In genomic region chr9:119445737-119446136, GRCm38 (mm10) we compare ENCODE assay signal across 9 mouse cellular contexts. TPM values are rescaled to one million over a fixed set of nuclear protein-coding genes. Genes with fewer than 3 reads are reported as not detected.
DNase-seq lines count a peak whose midpoint lies in the region; ATAC-seq and TF ChIP-seq lines count a peak whose summit lies in the region.
"Had no signal": no experiment of that assay in that cellular context is flagged by ENCODE, and none has a peak within 500 bp of the region (broad histone marks: within the 10 kb centered on the region; RNA-seq: fewer than 3 reads in every experiment).

No protein-coding gene starts in this region.

- H3K36me3 ChIP-seq in heart, embryonic 10.5 days, result peaks cover 43% of the 10 kb centered on the region
- H3K36me3 ChIP-seq in ES-E14 (ENCODE audit: control insufficient read depth, insufficient read depth, low read length, poor library complexity, severe bottlenecking), result peaks cover 22% of the 10 kb centered on the region

- DNase-seq in heart, embryonic 10.5 days (ENCODE audit: low spot score), result no peak
- DNase-seq in heart, adult 9 months (ENCODE audit: low spot score in 2 of 2), result no peak
- no peak for DNase-seq in ES-E14 (ENCODE audit: low read depth, low spot score)
- DNase-seq in frontal cortex, postnatal 25 days (ENCODE audit: low spot score in 2 of 2), result no peak
- DNase-seq in testis, postnatal 14 days (ENCODE audit: low spot score), result no peak
- no peak for DNase-seq in yolk sac, embryonic 10.5 days (ENCODE audit: low spot score)

- H3K27me3 ChIP-seq in heart, embryonic 10.5 days (ENCODE audit: insufficient read depth, poor library complexity, severe bottlenecking), result no peaks in the 10 kb centered on the region
- H3K27me3 ChIP-seq: Patski had no signal

- H3K4me3 ChIP-seq in heart, embryonic 10.5 days, result peak overlapping the region; percentile 81
- peak overlapping the region; percentile 89 to 94; a peak in 3 of 4 replicates for H3K4me3 ChIP-seq in ES-E14 (ENCODE audit: insufficient read depth in 1 of 2, low read depth in 1 of 2, low read length in 2 of 2, poor library complexity in 1 of 2, severe bottlenecking in 1 of 2)

- H3K9me3 ChIP-seq in heart, embryonic 10.5 days, result no peaks in the 10 kb centered on the region
- no peaks in the 10 kb centered on the region for H3K9me3 ChIP-seq in ES-E14 (ENCODE audit: control insufficient read depth, insufficient read depth, low read depth, low read length)

- H3K27ac ChIP-seq in heart, embryonic 10.5 days, result 0 out of 2 replicates have a peak overlapping the region, but pooled peaks have one; percentile 92
- H3K27ac ChIP-seq in ES-E14 (ENCODE audit: insufficient read depth, low read depth, low read length, poor library complexity, severe bottlenecking), result no peak overlapping the region

- no peak overlapping the region for H3K9ac ChIP-seq in ES-E14 (ENCODE audit: insufficient read depth, low read depth, low read length, poor library complexity, severe bottlenecking)

- peak; percentile 51 to 59; a peak in 3 of 4 replicates for ATAC-seq in hematopoietic stem cell, adult 5-6 weeks (replicated peaks in 1 of 2; ENCODE audit: insufficient read depth in 1 of 2, low FRiP score in 2 of 2, low TSS enrichment in 1 of 2, low read depth in 1 of 2, poor library complexity in 2 of 2, severe bottlenecking in 2 of 2)
- ATAC-seq in megakaryocyte-erythroid progenitor cell, adult 5-6 weeks (replicated peaks; ENCODE audit: low FRiP score, low TSS enrichment, poor library complexity, severe bottlenecking), result 0 out of 2 replicates have a peak, but pooled peaks have one; percentile 36

- in situ Hi-C loops in ES-E14 (cut with MboI; ENCODE audit: low sequenced_read_pairs in 2 of 2, unreplicated experiment in 2 of 2), result no loop called here

- WGBS in heart, embryonic 10.5 days, result 31% methylated on average over 6 of the region's 6 CpGs

- H3K4me1 ChIP-seq in heart, embryonic 10.5 days, result peaks cover 10% of the 10 kb centered on the region
- no peaks in the 10 kb centered on the region for H3K4me1 ChIP-seq in ES-E14 (ENCODE audit: control insufficient read depth in 2 of 2, insufficient read depth in 2 of 2, low read length in 2 of 2, poor library complexity in 1 of 2)

TF ChIP-seq in ES-E14, 5 proteins besides CTCF, POLR2A, EP300 and RAD21:
- no peak for TF ChIP-seq HCFC1 (IDR thresholded peaks at IDR 0.05; ENCODE audit: borderline replicate concordance, insufficient read depth, low read length)
- no peak for TF ChIP-seq CHD2 (IDR thresholded peaks at IDR 0.05; ENCODE audit: low read depth, low read length)
- TF ChIP-seq MAFK (IDR thresholded peaks at IDR 0.05; ENCODE audit: insufficient read depth, low read depth, low read length), result no peak
- TF ChIP-seq ZNF384 (IDR thresholded peaks at IDR 0.05; ENCODE audit: low read depth, low read length), result no peak
- no peak for TF ChIP-seq ZC3H11A (IDR thresholded peaks at IDR 0.05; ENCODE audit: borderline replicate concordance, low read depth, low read length)

RNA-seq across cellular contexts. Expression of gene Exog, which starts 1.0 kb away (rescaled TPM):
- polyA plus RNA-seq in heart, embryonic 10.5 days (2016; fragmentation: Nextera tagmentation; extraction: Ambion mirVana), result 16.2 and 25.0 TPM in 2 replicates
- 9.3 and 11.9 TPM in 2 replicates for total RNA-seq in ES-E14 (2012; rRNA removed)
- 3.6 and 5.6 TPM in 2 replicates for total RNA-seq in hematopoietic stem cell, adult 5-6 weeks (2017)
- 8.2 and 11.1 TPM in 2 replicates for total RNA-seq in megakaryocyte-erythroid progenitor cell, adult 5-6 weeks (2014; fragmentation: Nextera tagmentation)
- total RNA-seq in megakaryocyte-erythroid progenitor cell, adult 5-6 weeks (2017), result 4.4 and 5.1 TPM in 2 replicates

RNA-seq across cellular contexts. Expression of gene Acvr2b, which starts 43.8 kb away (rescaled TPM):
- polyA plus RNA-seq in heart, embryonic 10.5 days (2016; fragmentation: Nextera tagmentation; extraction: Ambion mirVana), result 29.6 and 35.4 TPM in 2 replicates
- 29.8 and 57.1 TPM in 2 replicates for total RNA-seq in ES-E14 (2012; rRNA removed)
- 1.2 and 8.4 TPM in 2 replicates for total RNA-seq in hematopoietic stem cell, adult 5-6 weeks (2017)
- total RNA-seq in megakaryocyte-erythroid progenitor cell, adult 5-6 weeks (2014; fragmentation: Nextera tagmentation), result 0.09 and 3.4 TPM in 2 replicates
- total RNA-seq in megakaryocyte-erythroid progenitor cell, adult 5-6 weeks (2017), result 1.3 TPM in 1 of 2 replicates, not detected in the other
